Mouse (Mus musculus): Measurements from ENCODE around the gene Sgce. TPM values are rescaled to one million over a fixed set of nuclear protein-coding genes. Genes with fewer than 3 reads are reported as not detected.
A peak's percentile ranks its signal among the peaks of the same experiment; 100 is the strongest.
"Not testable (repeated sequence)": the region's sequence is repeated elsewhere in the genome, so short reads cannot be mapped to it uniquely, and the experiment has no call there.

Sgce gene
- 10 to 100 TPM; 36.2 to 43.2 TPM for total RNA-seq (2021)
- long read RNA-seq, experiment 1, transcript Sgce-205 (11 exons, 1,696 nt) = major isoform, 16 of 26 reads
- long read RNA-seq, experiment 1, partial matches to known transcripts = 1 of 26 reads
- long read RNA-seq, experiment 1, other reads (novel, unspliced or antisense) = 6 of 26 reads
- long read RNA-seq, experiment 2, transcript Sgce-205 (11 exons, 1,696 nt) = major isoform, 13 of 34 reads
- long read RNA-seq, experiment 2, transcript Sgce-202 (10 exons, 1,547 nt) = minor isoform, 12 of 34 reads
- long read RNA-seq, experiment 2, partial matches to known transcripts = 1 of 34 reads
- long read RNA-seq, experiment 2, other reads (novel, unspliced or antisense) = 7 of 34 reads

- peak; percentile 88 for DNase-seq
Measured at GRCm38 (mm10) chr6:4746696-4747439, at the start of gene Sgce, which contains the start of gene Peg10. TSS of gene Sgce (minus strand) at chr6:4747207. TSS of gene Peg10 (plus strand) at chr6:4747306.

- DNase-seq = no peak
Measured at GRCm38 (mm10) chr6:4796281-4796680, 49.3 kb upstream of the Sgce start.

GRCm38 (mm10) chr6:4762252-4762651 lies 15.2 kb upstream of the Sgce start:
- no peak for DNase-seq

GRCm38 (mm10) chr6:4761415-4762142 lies 14.6 kb upstream of the Sgce start:
- DNase-seq = not testable (repeated sequence)

GRCm38 (mm10) chr6:4754886-4755285 lies 7.9 kb upstream of the Sgce start:
- DNase-seq = no peak

- DNase-seq = no peak
Measured at GRCm38 (mm10) chr6:4754286-4754685, 7.3 kb upstream of the Sgce start.

- DNase-seq = no peak
Measured at GRCm38 (mm10) chr6:4751355-4751754, 4.3 kb upstream of the Sgce start.

- peak; percentile 93 for DNase-seq
Measured at GRCm38 (mm10) chr6:4749091-4749490, 2.1 kb upstream of the Sgce start.

GRCm38 (mm10) chr6:4748506-4748961 lies 1.5 kb upstream of the Sgce start:
- DNase-seq = peak; percentile 48

GRCm38 (mm10) chr6:4747677-4748505 lies 884 bp upstream of the Sgce start:
- DNase-seq = peak; percentile 19

- DNase-seq = peak; percentile 21
Measured at GRCm38 (mm10) chr6:4746036-4746695, 841 bp downstream of the Sgce start.

GRCm38 (mm10) chr6:4740511-4740910 lies 6.5 kb downstream of the Sgce start:
- DNase-seq = peak; percentile 56

- DNase-seq = no peak
Measured at GRCm38 (mm10) chr6:4739522-4740355, 7.3 kb downstream of the Sgce start.

GRCm38 (mm10) chr6:4738717-4739116 lies 8.3 kb downstream of the Sgce start:
- DNase-seq = no peak

GRCm38 (mm10) chr6:4738034-4738629 lies 8.9 kb downstream of the Sgce start:
- no peak for DNase-seq

GRCm38 (mm10) chr6:4736372-4736771 lies 10.6 kb downstream of the Sgce start:
- no peak for DNase-seq

GRCm38 (mm10) chr6:4733208-4733607 lies 13.8 kb downstream of the Sgce start:
- DNase-seq = no peak

- DNase-seq = no peak
Measured at GRCm38 (mm10) chr6:4731675-4732074, 15.3 kb downstream of the Sgce start.

GRCm38 (mm10) chr6:4728305-4728704 lies 18.7 kb downstream of the Sgce start:
- DNase-seq = no peak
